Mouse (Mus musculus): ENCODE data around the gene Tmprss3. TPM values are rescaled to one million over a fixed set of nuclear protein-coding genes. Genes with fewer than 3 reads are reported as not detected.

Tmprss3 gene
- total and polyA plus RNA-seq, 2 experiments from 2014 or later: 0.10 to 0.16 TPM

DNA sequence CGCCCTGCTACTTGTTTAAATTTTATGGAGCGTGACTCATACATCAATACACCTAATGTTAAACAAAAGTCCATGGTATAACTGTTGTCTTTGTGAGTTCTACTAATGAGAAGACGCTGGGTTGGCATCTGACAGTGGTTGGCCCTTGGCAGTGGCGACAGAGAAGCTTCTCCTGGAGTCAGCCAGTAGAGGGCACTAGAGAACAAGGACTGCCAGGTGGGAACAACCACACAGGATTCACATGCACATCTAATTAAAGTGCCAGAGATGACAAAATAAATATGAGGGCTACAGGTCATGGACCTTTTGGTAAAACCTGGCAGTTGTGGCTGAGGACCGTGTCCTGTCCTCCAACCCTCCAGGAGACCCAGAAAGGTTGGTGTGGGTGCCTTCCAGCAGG is 60.4 kb downstream of the Tmprss3 start:
- Histone ChIP-seq H3K36me3 (ENCODE audit: insufficient read depth, low read length) (no peaks in the 10 kb centered on the region), H3K9ac (replicated peaks; ENCODE audit: low read length, poor library complexity, severe bottlenecking) (no peak overlapping the region), H3K4me3 (ENCODE audit: low read depth, low read length) (no peak overlapping the region), H3K9me3 (ENCODE audit: low read length) (no peaks in the 10 kb centered on the region), H3K27me3 (ENCODE audit: insufficient read depth, low read length) (no peaks in the 10 kb centered on the region), H3K4me2 (ENCODE audit: low read depth, low read length, poor library complexity, severe bottlenecking) (no peak overlapping the region), H3K4me1 (ENCODE audit: insufficient read depth, low read length) (no peaks in the 10 kb centered on the region), H3K27ac (ENCODE audit: low read depth, low read length) (no peak overlapping the region)
- ATAC-seq (ENCODE audit: low FRiP score) (no peak), DNase-seq (ENCODE audit: low spot score) (peak; percentile 87)
- peak; percentile 87 for TF ChIP-seq CTCF (IDR thresholded peaks at IDR 0.05)
- WGBS: 22% methylated on average over 5 of the region's 5 CpGs

DNA sequence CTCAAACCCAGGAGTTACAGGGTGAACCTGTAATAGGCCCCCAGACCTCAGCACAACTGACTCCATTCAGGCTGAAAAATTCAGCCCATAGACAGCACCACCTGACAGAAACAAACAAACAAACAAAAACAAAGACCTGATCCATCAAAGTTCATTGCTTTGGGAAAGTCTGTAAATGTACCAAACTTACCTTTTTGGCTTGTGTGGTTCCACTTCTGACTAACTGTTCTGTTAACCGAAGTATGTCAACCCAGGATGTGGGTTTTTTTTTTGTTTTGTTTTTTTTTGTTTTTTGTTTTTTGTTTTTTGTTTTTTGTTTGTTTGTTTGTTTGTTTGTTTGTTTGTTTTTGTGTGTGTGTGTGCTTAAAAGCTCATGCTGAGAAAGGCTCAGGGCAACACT is 62.0 kb downstream of the Tmprss3 start:
- TF ChIP-seq CTCF (IDR thresholded peaks at IDR 0.05): no peak
- WGBS: 95% methylated on average over 1 of the region's 1 CpGs
- Histone ChIP-seq H3K4me1 (ENCODE audit: insufficient read depth, low read length) (no peaks in the 10 kb centered on the region), H3K27me3 (ENCODE audit: insufficient read depth, low read length) (no peaks in the 10 kb centered on the region), H3K9me3 (ENCODE audit: low read length) (no peaks in the 10 kb centered on the region), H3K36me3 (ENCODE audit: insufficient read depth, low read length) (no peaks in the 10 kb centered on the region), H3K27ac (ENCODE audit: low read depth, low read length) (no peak overlapping the region), H3K9ac (replicated peaks; ENCODE audit: low read length, poor library complexity, severe bottlenecking) (no peak overlapping the region), H3K4me2 (ENCODE audit: low read depth, low read length, poor library complexity, severe bottlenecking) (no peak overlapping the region), H3K4me3 (ENCODE audit: low read depth, low read length) (no peak overlapping the region)
- DNase-seq (ENCODE audit: low spot score): no peak
- no peak for ATAC-seq (ENCODE audit: low FRiP score)

- Histone ChIP-seq H3K9me3 (ENCODE audit: low read length) (no peaks in the 10 kb centered on the region), H3K9ac (replicated peaks; ENCODE audit: low read length, poor library complexity, severe bottlenecking) (no peak overlapping the region), H3K4me2 (ENCODE audit: low read depth, low read length, poor library complexity, severe bottlenecking) (no peak overlapping the region), H3K4me3 (ENCODE audit: low read depth, low read length) (no peak overlapping the region), H3K27ac (ENCODE audit: low read depth, low read length) (no peak overlapping the region), H3K36me3 (ENCODE audit: insufficient read depth, low read length) (no peaks in the 10 kb centered on the region), H3K4me1 (ENCODE audit: insufficient read depth, low read length) (no peaks in the 10 kb centered on the region), H3K27me3 (ENCODE audit: insufficient read depth, low read length) (no peaks in the 10 kb centered on the region)
- ATAC-seq (ENCODE audit: low FRiP score): no peak
- TF ChIP-seq CTCF (IDR thresholded peaks at IDR 0.05): no peak
- DNase-seq (ENCODE audit: low spot score): no peak
- whole genome bisulfite sequencing: 75% methylated on average over 3 of the region's 3 CpGs
These were observed 62.5 kb downstream of the Tmprss3 start for GRCm38 (mm10) chr17:31136291-31136690.

GRCm38 (mm10) chr17:31134913-31135312 is 63.9 kb downstream of the Tmprss3 start:
- Histone ChIP-seq H3K27me3 (ENCODE audit: insufficient read depth, low read length) (no peaks in the 10 kb centered on the region), H3K4me1 (ENCODE audit: insufficient read depth, low read length) (no peaks in the 10 kb centered on the region), H3K27ac (ENCODE audit: low read depth, low read length) (no peak overlapping the region), H3K4me3 (ENCODE audit: low read depth, low read length) (no peak overlapping the region), H3K4me2 (ENCODE audit: low read depth, low read length, poor library complexity, severe bottlenecking) (no peak overlapping the region), H3K9me3 (ENCODE audit: low read length) (no peaks in the 10 kb centered on the region), H3K36me3 (ENCODE audit: insufficient read depth, low read length) (no peaks in the 10 kb centered on the region), H3K9ac (replicated peaks; ENCODE audit: low read length, poor library complexity, severe bottlenecking) (no peak overlapping the region)
- DNase-seq (ENCODE audit: low spot score) (no peak), ATAC-seq (ENCODE audit: low FRiP score) (no peak)
- WGBS: 74% methylated on average over 6 of the region's 6 CpGs
- TF ChIP-seq CTCF (IDR thresholded peaks at IDR 0.05): no peak

DNA sequence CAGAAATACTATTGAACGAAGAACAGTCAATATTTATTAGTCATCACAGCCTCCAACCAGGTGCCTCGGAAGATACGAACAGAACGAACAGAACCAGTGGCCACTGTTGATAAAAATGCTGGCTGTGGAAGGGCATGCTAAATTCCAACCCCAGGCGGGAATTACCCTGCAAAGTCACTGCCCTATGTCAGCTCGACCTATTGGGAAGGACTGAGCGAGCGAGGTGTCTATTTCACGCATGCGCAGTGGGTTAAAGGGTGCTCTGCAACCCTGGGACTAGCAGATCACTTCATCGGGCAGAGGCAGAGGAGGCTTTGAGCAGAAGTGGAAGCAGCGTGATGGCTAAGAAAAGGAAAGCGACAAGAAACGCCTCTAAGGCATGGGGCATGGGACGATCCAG is 65.0 kb downstream of the Tmprss3 start:
- no peaks in the 10 kb centered on the region for H3K9me3 ChIP-seq (ENCODE audit: low read length)
- H3K36me3 ChIP-seq (ENCODE audit: insufficient read depth, low read length): no peaks in the 10 kb centered on the region
- ATAC-seq (ENCODE audit: low FRiP score): no peak
- no peak for TF ChIP-seq CTCF (IDR thresholded peaks at IDR 0.05)
- no peaks in the 10 kb centered on the region for H3K27me3 ChIP-seq (ENCODE audit: insufficient read depth, low read length)
- no peaks in the 10 kb centered on the region for H3K4me1 ChIP-seq (ENCODE audit: insufficient read depth, low read length)
- H3K9ac ChIP-seq (replicated peaks; ENCODE audit: low read length, poor library complexity, severe bottlenecking): no peak overlapping the region
- H3K4me2 ChIP-seq (ENCODE audit: low read depth, low read length, poor library complexity, severe bottlenecking): no peak overlapping the region
- H3K4me3 ChIP-seq (ENCODE audit: low read depth, low read length): no peak overlapping the region
- WGBS: 89% methylated on average over 15 of the region's 15 CpGs
- H3K27ac ChIP-seq (ENCODE audit: low read depth, low read length): no peak overlapping the region
- no peak for DNase-seq (ENCODE audit: low spot score)

DNA sequence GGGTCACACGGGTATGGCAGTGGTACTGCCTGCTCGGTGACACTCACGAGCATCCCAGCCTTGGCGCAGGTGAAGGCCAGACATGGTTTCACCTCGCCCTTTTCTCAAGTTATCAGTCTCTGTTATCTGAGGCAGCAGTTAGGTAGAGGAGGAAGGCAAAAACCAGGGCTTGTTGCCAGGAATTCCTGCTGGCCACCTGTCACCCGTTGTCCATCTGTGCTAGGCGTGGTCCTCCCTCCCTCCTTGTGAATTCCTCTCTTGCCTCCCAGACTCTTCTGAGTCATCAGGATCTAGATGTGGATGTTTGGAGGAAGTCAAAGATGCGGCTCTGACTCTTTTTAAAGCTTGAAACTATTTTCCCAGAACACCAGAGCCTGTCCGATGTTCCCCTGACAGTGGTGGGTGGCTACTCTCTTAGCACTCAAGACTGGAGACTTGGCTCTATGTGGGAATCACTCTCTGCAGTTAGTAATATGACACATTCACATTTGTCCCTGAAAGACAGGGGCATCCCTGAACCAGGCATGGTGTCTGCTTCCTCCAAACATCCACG is 67.4 kb downstream of the Tmprss3 start:
- DNase-seq (ENCODE audit: low spot score): peak; percentile 31
- Histone ChIP-seq H3K4me1 (ENCODE audit: insufficient read depth, low read length) (no peaks in the 10 kb centered on the region), H3K4me2 (ENCODE audit: low read depth, low read length, poor library complexity, severe bottlenecking) (no peak overlapping the region), H3K9ac (replicated peaks; ENCODE audit: low read length, poor library complexity, severe bottlenecking) (no peak overlapping the region), H3K27ac (ENCODE audit: low read depth, low read length) (no peak overlapping the region), H3K36me3 (ENCODE audit: insufficient read depth, low read length) (no peaks in the 10 kb centered on the region), H3K4me3 (ENCODE audit: low read depth, low read length) (no peak overlapping the region), H3K9me3 (ENCODE audit: low read length) (no peaks in the 10 kb centered on the region), H3K27me3 (ENCODE audit: insufficient read depth, low read length) (no peaks in the 10 kb centered on the region)
- ATAC-seq (ENCODE audit: low FRiP score): no peak
- TF ChIP-seq CTCF (IDR thresholded peaks at IDR 0.05): no peak
- 90% methylated on average over 10 of the region's 10 CpGs for WGBS
